Mouse (Mus musculus): Measurements from ENCODE around the gene Ptk7. TPM values are rescaled to one million over a fixed set of nuclear protein-coding genes. Genes with fewer than 3 reads are reported as not detected.

The Ptk7 gene
- total RNA-seq (2021) = 10 to 100 TPM in 1 of 2 experiments, 1 to 10 TPM in 1; 9.5 to 10.5 TPM

GRCm38 (mm10) chr17:46628791-46629684 lies at the start of gene Ptk7:
Ptk7 (minus strand) TSS chr17:46629504.
- peak; percentile 70 to 77 for DNase-seq (ENCODE audit: low spot score in 2 of 2)
- intact Hi-C loops (cut with DNase I) = no loop called here

- no peak for DNase-seq (ENCODE audit: low spot score in 2 of 2)
- intact Hi-C loops (cut with DNase I) = no loop called here
Observed at GRCm38 (mm10) chr17:46678911-46679310, 49.6 kb upstream of the Ptk7 start.

GRCm38 (mm10) chr17:46678416-46678815 lies 49.1 kb upstream of the Ptk7 start, which contains the start of gene Mea1:
Mea1 (plus strand) TSS chr17:46678793.
- intact Hi-C loops (cut with DNase I) = no loop called here
- DNase-seq (ENCODE audit: low spot score in 2 of 2) = no peak

GRCm38 (mm10) chr17:46674530-46675283 lies 45.4 kb upstream of the Ptk7 start:
- DNase-seq (ENCODE audit: low spot score in 2 of 2) = no peak

GRCm38 (mm10) chr17:46673850-46674529 lies 44.7 kb upstream of the Ptk7 start, which contains the start of gene Rrp36:
Rrp36 (minus strand) TSS chr17:46674352.
- peak; percentile 88 to 95 for DNase-seq (ENCODE audit: low spot score in 2 of 2)
- intact Hi-C loops (cut with DNase I) = no loop called here

More at GRCm38 (mm10) chr17:46674530-46675283, 45.4 kb upstream of the Ptk7 start:
- intact Hi-C loops (cut with DNase I) = no loop called here

GRCm38 (mm10) chr17:46669911-46670310 lies 40.6 kb upstream of the Ptk7 start:
- DNase-seq (ENCODE audit: low spot score in 2 of 2) = no peak
- intact Hi-C loops (cut with DNase I) = no loop called here

GRCm38 (mm10) chr17:46667712-46668111 lies 38.4 kb upstream of the Ptk7 start:
- intact Hi-C loops (cut with DNase I) = no loop called here
- DNase-seq (ENCODE audit: low spot score in 2 of 2) = no peak

- intact Hi-C loops (cut with DNase I) = no loop called here
- DNase-seq (ENCODE audit: low spot score in 2 of 2) = no peak
Observed at GRCm38 (mm10) chr17:46662730-46663129, 33.4 kb upstream of the Ptk7 start.

- no peak for DNase-seq (ENCODE audit: low spot score in 2 of 2)
- intact Hi-C loops (cut with DNase I) = no loop called here
Observed at GRCm38 (mm10) chr17:46661981-46662380, 32.7 kb upstream of the Ptk7 start.

GRCm38 (mm10) chr17:46661351-46661750 lies 32.0 kb upstream of the Ptk7 start:
- intact Hi-C loops (cut with DNase I) = no loop called here
- no peak for DNase-seq (ENCODE audit: low spot score in 2 of 2)

- DNase-seq (ENCODE audit: low spot score in 2 of 2) = no peak
- intact Hi-C loops (cut with DNase I) = no loop called here
Observed at GRCm38 (mm10) chr17:46656054-46656453, 26.8 kb upstream of the Ptk7 start.

- DNase-seq (ENCODE audit: low spot score in 2 of 2) = no peak
- intact Hi-C loops (cut with DNase I) = no loop called here
Observed at GRCm38 (mm10) chr17:46651755-46652547, 22.6 kb upstream of the Ptk7 start.

- DNase-seq (ENCODE audit: low spot score in 2 of 2) = no peak
- intact Hi-C loops (cut with DNase I) = no loop called here
Observed at GRCm38 (mm10) chr17:46651292-46651691, 22.0 kb upstream of the Ptk7 start.

- intact Hi-C loops (cut with DNase I) = no loop called here
- DNase-seq (ENCODE audit: low spot score in 2 of 2) = peak; percentile 93 to 94
Observed at GRCm38 (mm10) chr17:46650232-46651031, 21.1 kb upstream of the Ptk7 start, which contains the start of gene Cul7. Cul7 (plus strand) TSS chr17:46650337.

- no peak for DNase-seq (ENCODE audit: low spot score in 2 of 2)
- intact Hi-C loops (cut with DNase I) = loop anchor here (5.0 kb wide), 2 partner anchors 62 to 103 kb away; partner anchors contain the start of genes Cul9 and Pex6
Observed at GRCm38 (mm10) chr17:46649811-46650210, 20.5 kb upstream of the Ptk7 start.

GRCm38 (mm10) chr17:46648436-46648835 lies 19.1 kb upstream of the Ptk7 start:
- intact Hi-C loops (cut with DNase I) = loop anchor here (5.0 kb wide), 2 partner anchors 64 to 101 kb away; partner anchors contain the start of genes Cul9 and Pex6
- DNase-seq (ENCODE audit: low spot score in 2 of 2) = no peak

- no peak for DNase-seq (ENCODE audit: low spot score in 2 of 2)
- intact Hi-C loops (cut with DNase I) = loop anchor here (5.0 kb wide), 2 partner anchors 65 to 100 kb away; partner anchors contain the start of genes Cul9 and Pex6
Observed at GRCm38 (mm10) chr17:46647279-46647678, 18.0 kb upstream of the Ptk7 start.

GRCm38 (mm10) chr17:46646322-46646662 lies 17.0 kb upstream of the Ptk7 start:
- intact Hi-C loops (cut with DNase I) = loop anchor here (5.0 kb wide), 2 partner anchors 66 to 99 kb away; partner anchors contain the start of genes Cul9 and Pex6

More at GRCm38 (mm10) chr17:46646322-46646662, 17.0 kb upstream of the Ptk7 start:
- no peak for DNase-seq (ENCODE audit: low spot score in 2 of 2)

All from left cerebral cortex, postnatal 25 days (tissue).